Mouse (Mus musculus): ENCODE measurements at regions not wholly inside any gene's neighbourhood (a gene's known extent, or its start where the extent isn't known, plus 50 kb on each side); places are given as distances from the start of the nearest gene placed in this dataset.

- TF ChIP-seq EP300 (IDR thresholded peaks at IDR 0.05) (no peak), CTCF (IDR thresholded peaks at IDR 0.05) (peak; percentile 62)
Measured at GRCm38 (mm10) chr6:51085547-51085946, 346.9 kb upstream of the Nfe2l3 start.

GRCm38 (mm10) chr6:51086347-51086746 lies 346.1 kb upstream of the Nfe2l3 start:
- DNase-seq (ENCODE audit: low spot score) (no peak), ATAC-seq (no peak)
- H3K9me3 ChIP-seq (ENCODE audit: low read length), result no peaks in the 10 kb centered on the region
- H3K4me2 ChIP-seq (replicated peaks; ENCODE audit: low read depth, low read length), result no peak overlapping the region
- no peak overlapping the region for H3K27ac ChIP-seq (ENCODE audit: low read length)
- no peak overlapping the region for H3K4me3 ChIP-seq (ENCODE audit: low read depth, low read length)
- H3K36me3 ChIP-seq (ENCODE audit: insufficient read depth, low read length), result no peaks in the 10 kb centered on the region
- H3K4me1 ChIP-seq (ENCODE audit: insufficient read depth, low read depth, low read length), result no peaks in the 10 kb centered on the region
- no peaks in the 10 kb centered on the region for H3K27me3 ChIP-seq (replicated peaks; ENCODE audit: insufficient read depth, low read length)
- 83% methylated on average over 4 of the region's 4 CpGs for WGBS
- no peak overlapping the region for H3K9ac ChIP-seq (replicated peaks; ENCODE audit: low read depth)
- TF ChIP-seq EP300 (IDR thresholded peaks at IDR 0.05) (no peak), CTCF (IDR thresholded peaks at IDR 0.05) (no peak)

More at GRCm38 (mm10) chr6:51085547-51085946, 346.9 kb upstream of the Nfe2l3 start:
- ATAC-seq (no peak), DNase-seq (ENCODE audit: low spot score) (peak; percentile 42)
- no peaks in the 10 kb centered on the region for H3K36me3 ChIP-seq (ENCODE audit: insufficient read depth, low read length)
- H3K4me3 ChIP-seq (ENCODE audit: low read depth, low read length), result no peak overlapping the region
- H3K4me2 ChIP-seq (replicated peaks; ENCODE audit: low read depth, low read length), result no peak overlapping the region
- no peak overlapping the region for H3K9ac ChIP-seq (replicated peaks; ENCODE audit: low read depth)
- WGBS, result 57% methylated on average over 2 of the region's 2 CpGs
- H3K4me1 ChIP-seq (ENCODE audit: insufficient read depth, low read depth, low read length), result no peaks in the 10 kb centered on the region
- no peaks in the 10 kb centered on the region for H3K27me3 ChIP-seq (replicated peaks; ENCODE audit: insufficient read depth, low read length)
- no peaks in the 10 kb centered on the region for H3K9me3 ChIP-seq (ENCODE audit: low read length)
- no peak overlapping the region for H3K27ac ChIP-seq (ENCODE audit: low read length)

GRCm38 (mm10) chr6:51087806-51088205 lies 344.7 kb upstream of the Nfe2l3 start:
- H3K4me3 ChIP-seq (ENCODE audit: low read depth, low read length), result no peak overlapping the region
- ATAC-seq, result no peak
- no peaks in the 10 kb centered on the region for H3K36me3 ChIP-seq (ENCODE audit: insufficient read depth, low read length)
- no peak overlapping the region for H3K9ac ChIP-seq (replicated peaks; ENCODE audit: low read depth)
- WGBS, result 47% methylated on average over 2 of the region's 2 CpGs
- no peaks in the 10 kb centered on the region for H3K9me3 ChIP-seq (ENCODE audit: low read length)
- no peak for DNase-seq (ENCODE audit: low spot score)
- no peaks in the 10 kb centered on the region for H3K4me1 ChIP-seq (ENCODE audit: insufficient read depth, low read depth, low read length)
- H3K27me3 ChIP-seq (replicated peaks; ENCODE audit: insufficient read depth, low read length), result no peaks in the 10 kb centered on the region
- no peak overlapping the region for H3K27ac ChIP-seq (ENCODE audit: low read length)
- TF ChIP-seq EP300 (IDR thresholded peaks at IDR 0.05) (no peak), CTCF (IDR thresholded peaks at IDR 0.05) (no peak)
- no peak overlapping the region for H3K4me2 ChIP-seq (replicated peaks; ENCODE audit: low read depth, low read length)

- no peak overlapping the region for H3K4me3 ChIP-seq (ENCODE audit: low read depth, low read length)
- H3K27me3 ChIP-seq (replicated peaks; ENCODE audit: insufficient read depth, low read length), result no peaks in the 10 kb centered on the region
- no peaks in the 10 kb centered on the region for H3K36me3 ChIP-seq (ENCODE audit: insufficient read depth, low read length)
- DNase-seq (ENCODE audit: low spot score) (no peak), ATAC-seq (no peak)
- TF ChIP-seq EP300 (IDR thresholded peaks at IDR 0.05), result no peak
- no peak for TF ChIP-seq CTCF (IDR thresholded peaks at IDR 0.05)
- H3K4me1 ChIP-seq (ENCODE audit: insufficient read depth, low read depth, low read length), result no peaks in the 10 kb centered on the region
- WGBS, result 39% methylated on average over 6 of the region's 6 CpGs
- H3K4me2 ChIP-seq (replicated peaks; ENCODE audit: low read depth, low read length), result no peak overlapping the region
- no peaks in the 10 kb centered on the region for H3K9me3 ChIP-seq (ENCODE audit: low read length)
- no peak overlapping the region for H3K9ac ChIP-seq (replicated peaks; ENCODE audit: low read depth)
- no peak overlapping the region for H3K27ac ChIP-seq (ENCODE audit: low read length)
Measured at GRCm38 (mm10) chr6:51088641-51089372, 343.7 kb upstream of the Nfe2l3 start.

GRCm38 (mm10) chr6:51093196-51093595 lies 339.3 kb upstream of the Nfe2l3 start:
- no peak overlapping the region for H3K27ac ChIP-seq (ENCODE audit: low read length)
- H3K9ac ChIP-seq (replicated peaks; ENCODE audit: low read depth), result no peak overlapping the region
- ATAC-seq (no peak), DNase-seq (ENCODE audit: low spot score) (no peak)
- WGBS, result 88% methylated on average over 4 of the region's 4 CpGs
- H3K4me3 ChIP-seq (ENCODE audit: low read depth, low read length), result no peak overlapping the region
- no peaks in the 10 kb centered on the region for H3K36me3 ChIP-seq (ENCODE audit: insufficient read depth, low read length)
- H3K27me3 ChIP-seq (replicated peaks; ENCODE audit: insufficient read depth, low read length), result no peaks in the 10 kb centered on the region
- H3K4me2 ChIP-seq (replicated peaks; ENCODE audit: low read depth, low read length), result no peak overlapping the region
- H3K4me1 ChIP-seq (ENCODE audit: insufficient read depth, low read depth, low read length), result no peaks in the 10 kb centered on the region
- H3K9me3 ChIP-seq (ENCODE audit: low read length), result no peaks in the 10 kb centered on the region
- TF ChIP-seq EP300 (IDR thresholded peaks at IDR 0.05) (no peak), CTCF (IDR thresholded peaks at IDR 0.05) (no peak)

- WGBS, result 89% methylated on average over 10 of the region's 10 CpGs
- Histone ChIP-seq H3K4me1 (ENCODE audit: insufficient read depth, low read depth, low read length) (no peaks in the 10 kb centered on the region), H3K9ac (replicated peaks; ENCODE audit: low read depth) (no peak overlapping the region), H3K27me3 (replicated peaks; ENCODE audit: insufficient read depth, low read length) (no peaks in the 10 kb centered on the region), H3K27ac (ENCODE audit: low read length) (no peak overlapping the region), H3K9me3 (ENCODE audit: low read length) (no peaks in the 10 kb centered on the region), H3K4me2 (replicated peaks; ENCODE audit: low read depth, low read length) (no peak overlapping the region), H3K4me3 (ENCODE audit: low read depth, low read length) (no peak overlapping the region), H3K36me3 (ENCODE audit: insufficient read depth, low read length) (no peaks in the 10 kb centered on the region)
- DNase-seq (ENCODE audit: low spot score) (no peak), ATAC-seq (no peak)
- TF ChIP-seq CTCF (IDR thresholded peaks at IDR 0.05) (no peak), EP300 (IDR thresholded peaks at IDR 0.05) (no peak)
Measured at GRCm38 (mm10) chr6:51094304-51094703, 338.2 kb upstream of the Nfe2l3 start.

All from lung, postnatal 0 days (tissue).